Comparison of ENCODE assay signal across 12 mouse cellular contexts in genomic region chr11:89548786-89549185, GRCm38 (mm10).
"Had no signal": no experiment of that assay in that cellular context is flagged by ENCODE, and none has a peak within 500 bp of the region (broad histone marks: within the 10 kb centered on the region; RNA-seq: fewer than 3 reads in every experiment).

No protein-coding gene starts in this region.

- H3K27ac ChIP-seq: left cerebral cortex, adult 2 months; liver, embryonic 13.5 days had no signal

- H3K36me3 ChIP-seq: liver, embryonic 13.5 days had no signal

- H3K4me3 ChIP-seq: left cerebral cortex, adult 2 months; liver, embryonic 13.5 days had no signal

- H3K4me1 ChIP-seq: liver, embryonic 13.5 days had no signal

- DNase-seq: kidney, postnatal 10 days; kidney, postnatal 36 days; layer of hippocampus, postnatal 36 days; liver, embryonic 13.5 days; lung, adult 2 months; lung, postnatal 14 days; lung, postnatal 4 days; midbrain, embryonic 14.5 days; thymus, adult 18-20 months; thymus, postnatal 36 days had no signal

- H3K9ac ChIP-seq: liver, embryonic 13.5 days had no signal

- H3K4me2 ChIP-seq: liver, embryonic 13.5 days; midbrain, embryonic 11.5 days had no signal

- H3K9me3 ChIP-seq: liver, embryonic 13.5 days had no signal
